Mouse (Mus musculus) embryonic facial prominence, embryonic 14.5 days (tissue): ENCODE measurements at regions not wholly inside any gene's neighbourhood (a gene's known extent, or its start where the extent isn't known, plus 50 kb on each side); places are given as distances from the start of the nearest gene placed in this dataset.

Source experiments
- ATAC-seq: fragments of 200-750 bp; cut with Nextera tagmentation; 2 replicates; pipeline ENCODE4 v1.8.0; 2017; ENCODE audit warnings: low read depth, moderate number of reproducible peaks, moderate TSS enrichment
- DNase-seq: peaks from one replicate; pipeline ENCODE4 v3.0.0-alpha.2; 2015; ENCODE audit warnings: low spot score
- H3K27ac ChIP-seq: fragments of 300-500 bp; sonication (generic); replicated peaks from 2 replicates; pipeline ENCODE4 v1.5.1; 2014; ENCODE audit warnings: low read depth, mild to moderate bottlenecking, low read length, moderate library complexity
- H3K27me3 ChIP-seq: fragments of 300-500 bp; sonication (generic); replicated peaks from 2 replicates; pipeline ENCODE4 v1.6.1; 2014; ENCODE audit warnings: low read length; ENCODE audit not compliant: control insufficient read depth, insufficient read depth
- H3K36me3 ChIP-seq: fragments of 300-500 bp; sonication (generic); 2 replicates; pipeline ENCODE4 v1.6.1; 2014; ENCODE audit warnings: low read length, mixed read lengths; ENCODE audit not compliant: control insufficient read depth, insufficient read depth
- H3K4me1 ChIP-seq: fragments of 300-500 bp; sonication (generic); 2 replicates; pipeline ENCODE4 v1.6.1; 2014; ENCODE audit warnings: antibody characterized with exemption, low read length; ENCODE audit not compliant: control insufficient read depth, insufficient read depth
- H3K4me2 ChIP-seq: fragments of 300-500 bp; sonication (generic); 2 replicates; pipeline ENCODE4 v1.6.1; 2014; ENCODE audit warnings: low read depth, mild to moderate bottlenecking, low read length, moderate library complexity, mixed read lengths
- H3K4me3 ChIP-seq: fragments of 300-500 bp; sonication (generic); 2 replicates; pipeline ENCODE4 v1.5.1; 2014; ENCODE audit warnings: low read depth, mild to moderate bottlenecking, low read length
- H3K9ac ChIP-seq: fragments of 300-500 bp; sonication (generic); 2 replicates; pipeline ENCODE4 v1.6.1; 2014; ENCODE audit warnings: low read depth, mild to moderate bottlenecking, low read length, moderate library complexity, mixed read lengths
- H3K9me3 ChIP-seq: fragments of 300-500 bp; sonication (generic); 2 replicates; pipeline ENCODE4 v1.6.1; 2016; ENCODE audit warnings: low read length; ENCODE audit not compliant: control insufficient read depth
- WGBS: fragments of 180-500 bp; shearing (Covaris S2); extraction: QIAGEN DNeasy Blood & Tissue Kit; methylation state at CpG from one replicate; pipeline ENCODE4 v1.1.7; 2014; 5-methylcytosine and 5-hydroxymethylcytosine counted together

- Histone ChIP-seq H3K27me3 (no peaks in the 10 kb centered on the region), H3K27ac (no peak overlapping the region), H3K9me3 (no peaks in the 10 kb centered on the region), H3K4me2 (no peak overlapping the region), H3K4me1 (no peaks in the 10 kb centered on the region), H3K4me3 (no peak overlapping the region), H3K9ac (no peak overlapping the region), H3K36me3 (no peaks in the 10 kb centered on the region)
- no peak for ATAC-seq
- no peak for DNase-seq
- 91% methylated on average over 2 of the region's 2 CpGs for WGBS
Observed at GRCm38 (mm10) chr16:76120712-76121111, 98.6 kb upstream of the Samsn1 start.

- Histone ChIP-seq H3K27me3 (no peaks in the 10 kb centered on the region), H3K9ac (no peak overlapping the region), H3K27ac (no peak overlapping the region), H3K4me3 (no peak overlapping the region), H3K36me3 (no peaks in the 10 kb centered on the region), H3K9me3 (no peaks in the 10 kb centered on the region), H3K4me2 (no peak overlapping the region), H3K4me1 (peaks cover 3% of the 10 kb centered on the region; the same call in 1 of the 2 replicates)
- DNase-seq, result no peak
- WGBS, result 93% methylated on average over 3 of the region's 3 CpGs
- ATAC-seq, result no peak
Observed at GRCm38 (mm10) chr16:76110383-76110782, 88.3 kb upstream of the Samsn1 start.

- H3K4me3 ChIP-seq, result no peak overlapping the region
- H3K27ac ChIP-seq, result no peak overlapping the region
- 83% methylated on average over 2 of the region's 2 CpGs for WGBS
- H3K4me2 ChIP-seq, result no peak overlapping the region
- DNase-seq (no peak), ATAC-seq (no peak)
- peaks cover 3% of the 10 kb centered on the region; the same call in 1 of the 2 replicates for H3K4me1 ChIP-seq
- no peaks in the 10 kb centered on the region for H3K27me3 ChIP-seq
- no peaks in the 10 kb centered on the region for H3K9me3 ChIP-seq
- no peak overlapping the region for H3K9ac ChIP-seq
- H3K36me3 ChIP-seq, result no peaks in the 10 kb centered on the region
Observed at GRCm38 (mm10) chr16:76108464-76108863, 86.4 kb upstream of the Samsn1 start.

- Histone ChIP-seq H3K4me3 (no peak overlapping the region), H3K9ac (no peak overlapping the region), H3K4me2 (no peak overlapping the region), H3K4me1 (no peaks in the 10 kb centered on the region), H3K27me3 (no peaks in the 10 kb centered on the region), H3K9me3 (no peaks in the 10 kb centered on the region), H3K36me3 (no peaks in the 10 kb centered on the region), H3K27ac (no peak overlapping the region)
- ATAC-seq (no peak), DNase-seq (no peak)
- 90% methylated on average over 6 of the region's 6 CpGs for WGBS
Observed at GRCm38 (mm10) chr16:76104673-76105072, 82.6 kb upstream of the Samsn1 start.

GRCm38 (mm10) chr16:76101773-76102172, 79.7 kb upstream of the Samsn1 start:
- H3K4me1 ChIP-seq, result no peaks in the 10 kb centered on the region
- no peaks in the 10 kb centered on the region for H3K9me3 ChIP-seq
- no peak for ATAC-seq
- WGBS, result 72% methylated on average over 3 of the region's 3 CpGs
- H3K4me3 ChIP-seq, result no peak overlapping the region
- no peak overlapping the region for H3K27ac ChIP-seq
- no peak overlapping the region for H3K4me2 ChIP-seq
- no peak for DNase-seq
- H3K27me3 ChIP-seq, result no peaks in the 10 kb centered on the region
- H3K9ac ChIP-seq, result no peak overlapping the region
- no peaks in the 10 kb centered on the region for H3K36me3 ChIP-seq

GRCm38 (mm10) chr16:76097808-76098207, 75.7 kb upstream of the Samsn1 start:
- Histone ChIP-seq H3K4me2 (no peak overlapping the region), H3K9ac (no peak overlapping the region), H3K4me1 (no peaks in the 10 kb centered on the region), H3K9me3 (no peaks in the 10 kb centered on the region), H3K36me3 (no peaks in the 10 kb centered on the region), H3K4me3 (no peak overlapping the region), H3K27ac (no peak overlapping the region), H3K27me3 (no peaks in the 10 kb centered on the region)
- ATAC-seq, result no peak
- no peak for DNase-seq
- WGBS, result 79% methylated on average over 9 of the region's 9 CpGs

- no peaks in the 10 kb centered on the region for H3K9me3 ChIP-seq
- no peak overlapping the region for H3K4me2 ChIP-seq
- H3K4me1 ChIP-seq, result no peaks in the 10 kb centered on the region
- H3K27ac ChIP-seq, result no peak overlapping the region
- DNase-seq, result no peak
- no peak for ATAC-seq
- H3K27me3 ChIP-seq, result no peaks in the 10 kb centered on the region
- no peaks in the 10 kb centered on the region for H3K36me3 ChIP-seq
- 81% methylated on average over 4 of the region's 4 CpGs for WGBS
- H3K9ac ChIP-seq, result no peak overlapping the region
- H3K4me3 ChIP-seq, result no peak overlapping the region
Observed at GRCm38 (mm10) chr16:76096363-76096762, 74.3 kb upstream of the Samsn1 start.

GRCm38 (mm10) chr16:76085363-76085762, 63.3 kb upstream of the Samsn1 start:
- ATAC-seq, result no peak
- H3K9me3 ChIP-seq, result no peaks in the 10 kb centered on the region
- H3K4me2 ChIP-seq, result no peak overlapping the region
- no peak for DNase-seq
- H3K36me3 ChIP-seq, result no peaks in the 10 kb centered on the region
- H3K4me3 ChIP-seq, result no peak overlapping the region
- H3K27me3 ChIP-seq, result no peaks in the 10 kb centered on the region
- no peak overlapping the region for H3K9ac ChIP-seq
- no peaks in the 10 kb centered on the region for H3K4me1 ChIP-seq
- no peak overlapping the region for H3K27ac ChIP-seq
- 94% methylated on average over 4 of the region's 4 CpGs for WGBS

- Histone ChIP-seq H3K4me2 (no peak overlapping the region), H3K9ac (no peak overlapping the region), H3K27ac (no peak overlapping the region), H3K36me3 (no peaks in the 10 kb centered on the region), H3K4me3 (no peak overlapping the region), H3K9me3 (no peaks in the 10 kb centered on the region), H3K4me1 (no peaks in the 10 kb centered on the region), H3K27me3 (no peaks in the 10 kb centered on the region)
- WGBS, result 74% methylated on average over 4 of the region's 4 CpGs
- DNase-seq (no peak), ATAC-seq (peak; percentile 53; the same call in 1 of the 2 replicates)
Observed at GRCm38 (mm10) chr16:76082465-76082864, 60.4 kb upstream of the Samsn1 start.
